Mouse (Mus musculus) ovary, postnatal 36 days (tissue): Measurements from ENCODE around the gene 2310022B05Rik.

Experiments used
- DNase-seq: peaks from one replicate; pipeline ENCODE4 v3.0.0; 2022; ENCODE audit warnings: low spot score, mixed read lengths

Gene 2310022B05Rik

GRCm38 (mm10) chr8:124608239-124608971 is 54.8 kb downstream of the 2310022B05Rik start:
- DNase-seq = no peak

GRCm38 (mm10) chr8:124604066-124604465 is 59.1 kb downstream of the 2310022B05Rik start:
- no peak for DNase-seq

DNA sequence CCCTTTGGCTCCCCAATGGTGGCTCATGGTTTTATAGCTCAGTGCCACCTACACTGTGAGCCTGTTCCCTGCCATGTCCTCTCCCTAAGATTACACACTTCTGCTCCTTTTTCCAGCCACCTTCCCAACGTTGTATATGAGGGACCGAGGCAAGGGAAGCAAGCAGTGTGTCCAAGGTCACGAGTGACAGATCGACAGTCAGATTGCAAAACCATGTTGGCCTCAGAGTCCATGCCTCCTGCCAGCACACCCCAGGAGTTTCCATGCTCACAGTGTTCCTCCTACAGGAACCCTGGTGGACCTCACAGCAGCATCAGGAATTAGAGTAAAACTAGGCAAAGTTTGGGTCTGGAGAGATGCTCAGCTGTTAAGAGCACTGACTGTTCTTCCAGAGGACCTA is 73.8 kb downstream of the 2310022B05Rik start:
- DNase-seq = no peak

DNA sequence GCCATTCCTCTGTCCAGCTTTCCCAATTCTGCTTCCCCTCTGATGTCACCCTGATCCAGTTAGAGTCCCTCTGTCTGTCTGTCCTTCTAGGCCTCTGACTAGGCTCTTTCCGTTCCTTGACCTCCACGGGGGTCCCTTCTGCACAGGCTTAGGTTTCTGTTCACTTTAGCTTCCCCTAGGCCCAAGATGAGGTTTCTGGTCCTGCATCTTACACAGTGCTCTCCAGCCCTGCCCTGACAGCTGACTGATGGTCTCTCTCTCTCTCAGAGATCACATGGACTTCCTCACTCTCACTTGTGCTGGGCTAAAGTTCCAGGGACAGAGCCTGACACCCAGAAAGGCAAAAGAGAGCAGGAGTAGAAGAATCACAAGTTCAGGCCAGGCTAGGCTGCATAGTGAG is 76.6 kb downstream of the 2310022B05Rik start:
- DNase-seq = no peak
